Mouse (Mus musculus) G1E (cell line): ENCODE data around the gene Bcam. TPM values are rescaled to one million over a fixed set of nuclear protein-coding genes. Genes with fewer than 3 reads are reported as not detected.

Experiments used
- ATAC-seq: 2 replicates; pipeline ENCODE4 v1.8.0; 2016; ENCODE audit warnings: mild to moderate bottlenecking; ENCODE audit not compliant: insufficient number of reproducible peaks, poor library complexity, low FRiP score, severe bottlenecking; ENCODE audit errors: extremely low read depth
- DNase-seq: peaks from one replicate; pipeline ENCODE4 v3.0.0; 2012; ENCODE audit warnings: low spot score
- H3K27me3 ChIP-seq: 2 replicates; pipeline ENCODE4 v1.6.1; 2012; ENCODE audit warnings: mild to moderate bottlenecking, low read length, inconsistent platforms; ENCODE audit not compliant: insufficient read depth
- H3K36me3 ChIP-seq: replicated peaks from 2 replicates; pipeline ENCODE3; 2012; ENCODE audit warnings: mild to moderate bottlenecking, inconsistent platforms
- H3K4me1 ChIP-seq: 2 replicates; pipeline ENCODE4 v1.6.1; 2012; ENCODE audit warnings: low read depth, low read length, inconsistent platforms, mixed read lengths; ENCODE audit not compliant: insufficient read depth
- H3K4me3 ChIP-seq: 2 replicates; pipeline ENCODE4 v1.5.1; 2012; ENCODE audit warnings: low read depth, mild to moderate bottlenecking, inconsistent platforms, low read length, moderate library complexity, mixed read lengths
- H3K9me3 ChIP-seq: replicated peaks from 2 replicates; pipeline ENCODE4 v1.6.1; 2012; ENCODE audit warnings: inconsistent platforms
- CTCF ChIP-seq: IDR thresholded peaks from 2 replicates; pipeline ENCODE4 v1.5.1; 2012; ENCODE audit warnings: low read depth, low read length, inconsistent platforms, mixed read lengths
- GATA1 ChIP-seq: IDR thresholded peaks from 2 replicates; pipeline ENCODE4 v1.6.1; 2012; ENCODE audit warnings: borderline replicate concordance, low read length, inconsistent platforms, mixed read lengths
- GATA2 ChIP-seq: IDR thresholded peaks from 2 replicates; pipeline ENCODE4 v1.6.1; 2012; ENCODE audit warnings: low read depth, low read length, inconsistent platforms, borderline replicate concordance
- POLR2AphosphoS5 ChIP-seq: IDR thresholded peaks from 2 replicates; pipeline ENCODE4 v1.6.1; 2012; ENCODE audit warnings: low read depth, low read length, inconsistent platforms; ENCODE audit not compliant: insufficient replicate concordance
- TAL1 ChIP-seq: conservative IDR thresholded peaks from 2 replicates; pipeline ENCODE4 v1.6.1; 2012; ENCODE audit warnings: low read depth, low read length, inconsistent platforms, mixed read lengths
- polyA plus RNA-seq: library from polyadenylated mRNA; stranded (reverse); fragments of >175 nt; gene quantifications from 2 replicates; pipeline ENCODE4 v1.2.3, GENCODE M21; 2012
- total RNA-seq, 2 experiments: library from RNA; stranded (forward) in 1 of 2; stranded (reverse) in 1 of 2; fragments of 200-1000 nt in 1 of 2; fragments of >200 nt in 1 of 2; fragmentation: Nextera tagmentation in 1 of 2; gene quantifications; 2 replicates each; pipeline ENCODE4 v1.2.3; 2014 to 2017

Gene Bcam
- total and polyA plus RNA-seq, 3 experiments: 0.05 TPM; not detected in 2

GRCm38 (mm10) chr7:19779903-19780302, 9.1 kb upstream of the Bcam start:
- peaks cover 4% of the 10 kb centered on the region for H3K9me3 ChIP-seq
- peaks cover 6% of the 10 kb centered on the region for H3K27me3 ChIP-seq
- DNase-seq (no peak), ATAC-seq (no peak)
- no peaks in the 10 kb centered on the region for H3K4me1 ChIP-seq
- H3K4me3 ChIP-seq: no peak overlapping the region
- TF ChIP-seq POLR2AphosphoS5 (no peak), GATA1 (no peak)
- H3K36me3 ChIP-seq: no peaks in the 10 kb centered on the region

DNA sequence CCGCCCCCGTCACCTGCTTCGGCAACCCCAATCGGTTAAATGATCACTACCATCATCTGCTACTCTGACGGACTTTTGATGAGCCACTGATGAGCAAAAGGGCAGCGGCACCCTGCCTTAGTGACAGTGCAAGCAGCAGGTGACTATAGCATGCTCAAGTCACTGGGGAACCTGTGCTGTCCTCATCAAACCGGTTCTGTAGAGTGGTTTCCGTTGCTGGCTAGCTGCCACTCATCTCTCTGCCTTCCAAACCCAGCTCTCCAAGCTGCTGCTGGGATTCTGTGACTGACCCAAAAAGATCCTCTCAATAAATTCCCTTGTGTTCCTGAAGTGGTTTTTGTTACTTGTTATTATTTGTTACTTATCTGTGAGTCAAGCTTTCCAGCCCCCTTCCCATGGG, 7.8 kb upstream of the Bcam start:
- H3K27me3 ChIP-seq: peaks cover 10% of the 10 kb centered on the region
- H3K36me3 ChIP-seq: no peaks in the 10 kb centered on the region
- H3K9me3 ChIP-seq: peaks cover 4% of the 10 kb centered on the region
- ATAC-seq: no peak
- no peaks in the 10 kb centered on the region for H3K4me1 ChIP-seq
- H3K4me3 ChIP-seq: no peak overlapping the region
- no peak for TF ChIP-seq GATA1
- TF ChIP-seq CTCF: no peak
- TF ChIP-seq TAL1: no peak
- TF ChIP-seq GATA2: no peak
- TF ChIP-seq POLR2AphosphoS5: no peak
- DNase-seq: no peak

DNA sequence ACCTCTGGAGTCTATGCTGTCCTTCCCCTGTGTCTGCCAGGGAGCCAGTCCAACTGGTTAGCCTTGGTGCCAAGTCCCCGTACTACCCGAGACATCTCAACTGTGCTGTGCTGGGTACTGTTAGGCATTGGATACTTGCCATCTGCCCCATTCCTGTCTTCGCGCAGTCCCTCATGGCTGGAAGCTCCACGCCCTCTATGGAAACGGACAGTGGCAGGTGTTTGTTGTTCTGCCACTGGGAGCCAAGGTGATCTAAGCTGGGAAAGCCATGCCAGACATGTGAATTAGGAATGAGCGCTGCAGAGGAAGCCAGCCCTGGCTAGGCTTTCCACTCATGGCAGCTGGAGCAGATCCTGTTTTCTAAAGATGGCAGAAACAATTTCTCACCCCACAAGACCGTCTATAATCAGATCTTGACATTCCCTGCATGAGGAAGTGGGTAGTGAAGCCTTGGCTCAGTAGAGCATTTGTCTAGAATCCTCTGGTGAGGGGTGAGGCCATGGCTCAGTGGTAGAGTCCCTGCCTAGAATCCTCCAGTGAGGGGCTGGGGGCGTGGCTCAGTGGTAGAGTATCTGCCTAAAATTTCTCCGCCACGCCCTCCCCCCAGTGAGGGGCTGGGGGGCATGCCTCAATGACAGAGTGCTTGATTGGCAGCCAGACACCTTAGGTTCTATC, 6.4 kb upstream of the Bcam start:
- H3K9me3 ChIP-seq: peaks cover 4% of the 10 kb centered on the region
- TF ChIP-seq GATA2 (no peak), POLR2AphosphoS5 (no peak)
- ATAC-seq: no peak
- no peaks in the 10 kb centered on the region for H3K4me1 ChIP-seq
- peaks cover 17% of the 10 kb centered on the region for H3K27me3 ChIP-seq
- DNase-seq: no peak
- no peaks in the 10 kb centered on the region for H3K36me3 ChIP-seq
- H3K4me3 ChIP-seq: no peak overlapping the region

- H3K27me3 ChIP-seq: peaks cover 56% of the 10 kb centered on the region
Measured at GRCm38 (mm10) chr7:19771682-19772081, 866 bp upstream of the Bcam start.

DNA sequence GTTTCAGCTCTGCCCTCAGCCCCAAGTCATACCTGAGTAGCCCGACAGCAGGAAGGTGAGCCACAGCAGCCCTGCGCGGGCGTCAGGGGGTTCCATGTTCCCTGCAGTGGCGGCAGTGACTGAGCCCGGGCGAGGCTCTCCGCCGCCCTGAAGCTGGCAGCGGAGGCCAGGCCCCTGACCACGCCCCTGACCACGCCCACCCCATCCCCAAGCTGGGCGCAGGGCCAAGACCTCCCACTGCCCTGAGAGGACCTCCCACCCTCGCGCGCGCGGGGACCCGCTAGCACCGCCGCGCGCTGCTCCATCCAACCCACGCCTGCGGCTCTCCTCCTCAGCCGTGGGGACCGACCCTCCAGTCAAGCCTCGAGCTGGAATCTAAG, 451 bp downstream of the Bcam start:
- no peak for DNase-seq
- Histone ChIP-seq H3K4me3 (peak overlapping the region; percentile 40; the same call in 1 of the 2 replicates), H3K36me3 (no peaks in the 10 kb centered on the region), H3K27me3 (peaks cover 62% of the 10 kb centered on the region), H3K9me3 (no peaks in the 10 kb centered on the region), H3K4me1 (peaks cover 14% of the 10 kb centered on the region)
- ATAC-seq: no peak
- TF ChIP-seq TAL1: no peak
- no peak for TF ChIP-seq CTCF
- no peak for TF ChIP-seq POLR2AphosphoS5
- TF ChIP-seq GATA2: no peak
- TF ChIP-seq GATA1: no peak

More at GRCm38 (mm10) chr7:19771682-19772081, 866 bp upstream of the Bcam start:
- TF ChIP-seq CTCF (no peak), TAL1 (no peak), GATA2 (no peak), GATA1 (no peak)
- Histone ChIP-seq H3K4me3 (no peak overlapping the region), H3K36me3 (no peaks in the 10 kb centered on the region), H3K9me3 (no peaks in the 10 kb centered on the region), H3K4me1 (peaks cover 14% of the 10 kb centered on the region)
- no peak for DNase-seq
- no peak for ATAC-seq

DNA sequence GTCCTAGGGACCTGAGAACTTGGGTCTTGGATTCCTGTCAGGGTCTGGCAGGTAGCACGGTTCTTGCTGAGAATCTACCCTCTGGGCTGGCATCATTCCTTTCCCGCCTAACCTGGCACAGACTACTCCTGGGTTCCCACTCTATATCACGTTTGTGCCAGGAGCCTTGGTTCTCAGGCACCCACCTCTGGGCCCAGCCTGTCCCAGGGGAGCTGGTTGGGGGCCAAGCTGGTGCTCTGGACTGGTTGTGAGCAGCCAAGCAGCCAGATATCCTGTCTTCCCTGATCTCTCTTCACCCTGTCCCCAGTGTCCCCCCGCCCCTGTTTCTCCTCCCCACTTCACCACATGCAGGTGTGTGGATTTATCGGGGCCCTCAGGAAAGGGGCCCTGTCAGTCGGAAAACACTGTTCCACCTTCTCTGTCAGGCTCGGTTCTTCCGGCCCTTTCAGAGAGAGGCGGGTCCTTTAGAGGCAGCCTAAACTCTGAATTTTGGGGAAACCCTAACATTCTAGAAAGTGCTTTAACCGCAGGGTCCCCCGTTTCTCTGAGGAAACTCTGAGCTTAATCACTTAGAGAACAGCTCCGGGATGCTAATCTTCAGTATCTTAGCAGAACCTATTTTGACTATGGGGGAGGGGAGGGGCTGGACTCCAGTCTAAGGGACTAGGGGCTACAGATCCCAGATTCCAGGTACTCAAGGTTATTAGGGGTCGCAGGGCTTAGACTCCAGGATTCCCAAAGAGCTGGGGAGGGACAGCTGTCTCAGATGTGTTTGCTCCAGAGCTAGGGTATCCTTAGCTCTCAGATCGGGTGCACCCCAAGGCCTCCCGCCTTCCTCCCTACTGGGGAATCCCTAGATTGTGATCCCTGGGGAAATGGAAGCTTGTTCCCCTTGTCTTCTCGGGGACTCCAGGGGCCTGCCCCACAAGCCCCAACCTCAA, 1.1 kb downstream of the Bcam start:
- Histone ChIP-seq H3K4me3 (peak overlapping the region; percentile 40; the same call in 1 of the 2 replicates), H3K27me3 (peaks cover 65% of the 10 kb centered on the region), H3K36me3 (no peaks in the 10 kb centered on the region), H3K4me1 (peaks cover 14% of the 10 kb centered on the region), H3K9me3 (no peaks in the 10 kb centered on the region)
- no peak for ATAC-seq
- TF ChIP-seq TAL1: no peak
- no peak for TF ChIP-seq CTCF
- TF ChIP-seq GATA1: no peak
- TF ChIP-seq GATA2: no peak
- no peak for TF ChIP-seq POLR2AphosphoS5
- no peak for DNase-seq
